Mouse (Mus musculus): ENCODE data around the gene Cep170b.
A peak's percentile ranks its signal among the peaks of the same experiment; 100 is the strongest.

Cep170b gene

GRCm38 (mm10) chr12:112764991-112765390, 44.7 kb downstream of the Cep170b start:
- DNase-seq = no peak

DNA sequence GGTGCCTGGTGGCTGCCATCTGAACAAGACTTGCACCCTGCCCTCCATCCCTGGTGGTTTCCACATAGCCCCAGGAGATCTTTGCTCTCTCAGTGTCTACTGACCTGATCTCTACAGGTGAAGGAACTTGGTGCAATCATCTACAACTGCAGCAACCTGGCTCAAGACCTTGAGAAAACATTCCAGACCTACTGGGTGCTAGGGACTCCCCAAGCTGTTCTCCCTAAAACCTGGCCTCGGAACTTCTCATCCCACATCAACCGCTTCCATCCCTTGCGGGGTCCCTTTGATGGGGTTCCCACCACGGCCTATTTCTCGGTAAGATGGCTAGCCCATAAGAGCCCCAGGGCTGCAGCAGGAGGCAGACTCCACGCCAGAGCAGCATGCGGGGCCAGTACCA, 46.3 kb downstream of the Cep170b start:
- DNase-seq = no peak

DNA sequence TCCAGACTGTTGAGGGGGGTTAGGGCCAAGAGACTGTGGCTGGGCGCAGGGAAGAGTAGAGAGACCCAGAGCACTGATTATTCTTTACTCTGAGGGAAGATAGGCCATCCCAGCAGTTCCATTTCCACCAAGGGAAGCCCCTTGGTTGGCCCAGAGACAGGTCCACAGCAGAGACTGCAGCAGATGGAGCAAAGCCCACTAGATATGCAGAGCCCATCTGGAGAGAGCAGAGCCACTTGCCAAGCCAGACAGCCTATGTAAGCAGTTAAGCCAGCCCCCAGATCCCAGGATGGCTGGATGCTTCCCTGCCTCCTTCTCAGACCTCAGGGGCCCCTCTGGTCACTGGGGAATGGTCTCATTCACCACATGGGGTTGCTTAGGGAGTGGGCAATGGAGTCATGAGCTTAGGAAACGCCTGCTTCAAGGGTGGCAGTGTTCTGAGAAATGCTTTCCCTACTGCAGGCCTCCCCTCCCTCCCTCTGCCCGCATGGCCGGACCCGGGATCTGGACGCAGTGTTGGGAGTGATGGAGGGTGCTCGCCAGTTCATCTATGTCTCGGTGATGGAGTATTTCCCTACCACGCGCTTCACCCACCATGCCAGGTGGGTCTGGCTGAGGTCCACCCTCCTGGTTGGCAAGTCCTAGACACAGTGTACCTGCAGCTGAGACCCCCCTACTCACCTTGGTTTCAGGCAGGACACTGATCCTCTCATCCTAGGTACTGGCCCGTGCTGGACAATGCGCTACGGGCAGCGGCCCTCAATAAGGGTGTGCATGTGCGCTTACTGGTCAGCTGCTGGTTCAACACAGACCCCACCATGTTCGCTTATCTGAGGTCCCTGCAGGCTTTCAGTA, 47.0 kb downstream of the Cep170b start:
- no peak for DNase-seq

DNA sequence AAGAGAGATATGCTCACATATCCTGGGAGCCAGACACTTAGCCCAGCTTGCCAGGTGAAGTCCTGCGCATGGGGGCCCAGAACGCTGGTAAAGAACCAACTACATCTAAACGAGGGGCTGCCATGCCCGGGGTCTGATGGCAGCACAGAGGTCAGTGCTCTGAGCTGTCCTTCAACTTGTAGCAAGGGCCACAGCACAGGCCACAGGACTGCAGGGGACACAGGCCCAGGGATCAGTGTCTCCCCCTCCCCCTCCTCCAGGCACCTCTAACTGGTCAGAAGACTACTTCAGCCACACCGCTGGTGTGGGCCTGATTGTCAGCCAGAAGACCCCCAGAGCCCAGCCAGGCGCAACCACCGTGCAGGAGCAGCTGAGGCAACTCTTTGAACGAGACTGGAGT, 47.9 kb downstream of the Cep170b start:
- DNase-seq = no peak

- DNase-seq = no peak
Observed at GRCm38 (mm10) chr12:112769031-112769430, 48.8 kb downstream of the Cep170b start.

- DNase-seq = no peak
Observed at GRCm38 (mm10) chr12:112769751-112770150, 49.5 kb downstream of the Cep170b start.

DNA sequence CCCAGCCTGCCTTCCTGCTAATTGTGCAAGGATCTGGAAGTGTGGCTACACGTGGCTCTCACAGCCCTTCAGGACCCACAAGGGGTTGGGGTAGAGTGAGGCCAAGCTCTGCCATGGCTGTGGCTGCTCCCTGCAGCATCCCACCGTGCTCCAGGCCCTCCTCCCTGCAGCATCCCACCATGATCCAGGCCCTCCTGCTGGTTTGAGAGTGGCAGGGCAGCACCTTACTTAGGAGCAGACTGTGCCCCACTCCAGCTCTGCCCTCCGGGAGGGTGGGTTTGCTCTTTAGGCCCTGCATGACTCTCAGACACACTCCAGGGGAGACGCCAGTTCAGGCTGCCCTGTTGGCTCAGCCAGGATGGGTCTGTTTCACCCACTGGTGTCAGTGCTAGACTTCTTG, 50.1 kb downstream of the Cep170b start:
- DNase-seq = no peak

- no peak for DNase-seq
Observed at GRCm38 (mm10) chr12:112772306-112772705, 52.1 kb downstream of the Cep170b start.

DNA sequence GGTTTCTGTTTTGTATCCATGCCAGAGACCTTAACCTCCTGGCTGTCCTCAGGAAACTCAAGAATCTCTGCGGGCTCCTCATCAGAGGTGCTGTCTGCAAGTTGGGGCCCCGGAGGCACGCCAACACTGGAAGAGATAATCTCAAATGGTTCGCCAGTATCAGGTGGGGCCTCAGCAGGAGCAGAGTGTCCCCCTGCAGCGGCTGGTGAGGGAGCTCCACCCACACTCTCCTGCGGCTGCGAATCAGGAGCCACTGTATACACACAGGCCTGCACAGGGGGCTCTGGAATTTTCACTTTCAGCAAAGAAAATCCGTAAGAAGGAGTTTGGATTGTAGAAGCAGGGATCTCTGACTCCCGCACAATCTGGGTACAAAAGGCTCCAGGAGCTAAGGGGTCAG, 53.1 kb downstream of the Cep170b start:
- no peak for DNase-seq

GRCm38 (mm10) chr12:112774026-112774425, 53.8 kb downstream of the Cep170b start:
- DNase-seq = no peak

DNA sequence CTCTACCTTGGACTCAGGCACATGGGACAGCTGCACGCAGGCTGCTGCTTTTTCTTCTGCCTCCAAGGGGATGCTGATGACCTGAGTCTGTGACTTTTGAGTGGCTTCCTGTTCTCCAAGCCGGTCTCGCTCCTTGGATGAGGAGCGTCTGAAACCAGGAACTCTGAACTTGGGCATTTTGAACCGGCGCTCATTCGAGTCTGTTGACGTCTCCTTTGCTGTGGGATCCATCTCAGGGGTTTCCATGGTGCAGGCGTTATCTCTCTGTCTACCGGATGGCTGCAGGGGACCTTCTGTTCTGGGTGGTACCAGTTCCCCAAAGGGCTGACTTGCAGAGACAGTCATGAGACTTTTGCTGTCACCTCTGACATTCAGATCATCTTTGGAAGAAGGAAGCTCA, 54.2 kb downstream of the Cep170b start:
- no peak for DNase-seq

- DNase-seq = no peak
Observed at GRCm38 (mm10) chr12:112791026-112791425, 70.8 kb downstream of the Cep170b start.

GRCm38 (mm10) chr12:112793601-112794355, 73.5 kb downstream of the Cep170b start:
- peak; percentile 36 for DNase-seq

GRCm38 (mm10) chr12:112794356-112794816, 74.1 kb downstream of the Cep170b start:
- DNase-seq = no peak

DNA sequence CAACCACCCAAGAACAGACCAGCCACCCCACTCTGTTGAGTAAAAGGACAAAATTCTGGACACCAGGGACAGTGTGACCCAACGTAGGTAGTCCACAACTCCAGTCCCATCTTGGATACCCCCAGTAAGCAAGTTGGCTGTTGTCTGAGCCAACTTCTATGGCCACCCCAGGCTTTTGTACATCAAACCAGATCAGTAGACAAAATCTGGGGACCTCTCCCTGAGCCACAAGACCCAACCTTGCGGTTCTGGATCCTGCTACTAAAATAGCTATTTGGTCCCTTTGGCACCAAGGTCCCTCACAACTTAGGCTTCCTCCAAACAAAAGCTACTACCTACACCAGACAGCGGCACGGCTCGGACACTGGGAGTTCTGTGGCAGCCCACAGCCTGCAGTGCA, 74.7 kb downstream of the Cep170b start:
- DNase-seq = no peak

- DNase-seq = peak; percentile 30
Observed at GRCm38 (mm10) chr12:112795466-112796104, 75.3 kb downstream of the Cep170b start.

Data from liver (tissue).